Mouse (Mus musculus) regulatory T cell (primary cell): ENCODE results near the gene Nppb.

Experiments used
- in situ Hi-C: fragments of 300-600 bp; cut with MboI, MseI; formaldehyde crosslinking; loops from one replicate; pipeline ENCODE4 v1.15.1; 2025; ENCODE audit warnings: high pct_unique_total_duplicates

Gene Nppb

DNA sequence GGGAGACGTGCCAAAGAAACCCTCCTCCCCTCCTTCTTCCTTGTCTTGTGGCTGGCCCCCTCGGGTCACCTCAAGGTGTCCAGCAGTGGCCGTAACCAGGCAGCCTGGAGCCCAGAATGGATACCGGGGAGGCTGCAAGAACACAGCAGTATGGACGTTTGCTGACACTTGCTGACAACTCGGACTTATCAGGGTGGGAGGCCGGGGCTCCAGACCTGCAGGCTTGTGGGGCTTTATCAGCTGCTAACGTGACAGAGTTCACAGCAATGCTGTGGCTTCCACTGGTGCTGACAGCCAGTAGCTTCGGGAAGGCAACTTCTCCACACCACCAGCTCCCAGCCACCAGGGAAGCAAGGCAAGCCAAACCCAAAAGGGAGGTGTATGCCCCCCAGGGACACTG lies 16.3 kb upstream of the Nppb start:
- in situ Hi-C loops: no loop called here

DNA sequence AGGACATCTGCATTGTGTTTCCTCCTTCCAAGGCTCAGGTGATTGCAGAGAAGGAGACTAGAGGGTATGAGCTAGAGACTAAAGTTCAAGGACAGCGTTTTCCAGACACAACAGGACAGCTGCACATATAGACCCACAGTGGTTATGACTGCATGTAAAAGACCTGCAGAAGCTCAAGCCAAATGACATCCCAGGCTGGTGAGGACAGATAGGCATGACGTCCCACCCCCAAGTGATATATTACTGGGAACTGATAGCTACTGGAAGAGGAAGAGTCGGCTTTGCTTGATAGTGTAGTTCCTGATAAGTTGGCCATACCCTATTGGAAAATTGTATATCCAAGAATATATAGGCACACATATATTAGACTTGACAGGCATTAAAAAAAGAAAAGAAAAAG lies 9.4 kb upstream of the Nppb start:
- in situ Hi-C loops: no loop called here

DNA sequence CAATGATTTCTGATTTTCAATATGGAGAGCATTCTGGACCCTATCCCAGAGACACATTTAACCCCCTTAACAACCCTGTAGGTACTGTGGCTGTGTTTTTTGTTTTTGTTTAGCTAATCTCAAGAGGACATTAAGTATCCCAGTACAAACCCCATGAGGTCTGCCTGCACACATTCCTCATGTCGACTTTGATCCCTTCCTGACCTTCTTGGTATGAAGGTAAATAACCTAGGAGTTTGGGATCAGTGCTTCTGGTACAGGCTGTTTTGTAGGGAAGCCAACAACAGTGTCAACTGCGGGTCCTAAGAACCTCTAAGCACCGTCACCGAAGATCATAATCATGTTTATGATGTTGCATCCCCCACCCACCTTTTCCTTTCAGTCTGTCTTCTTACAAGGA lies 7.9 kb upstream of the Nppb start:
- in situ Hi-C loops: no loop called here

DNA sequence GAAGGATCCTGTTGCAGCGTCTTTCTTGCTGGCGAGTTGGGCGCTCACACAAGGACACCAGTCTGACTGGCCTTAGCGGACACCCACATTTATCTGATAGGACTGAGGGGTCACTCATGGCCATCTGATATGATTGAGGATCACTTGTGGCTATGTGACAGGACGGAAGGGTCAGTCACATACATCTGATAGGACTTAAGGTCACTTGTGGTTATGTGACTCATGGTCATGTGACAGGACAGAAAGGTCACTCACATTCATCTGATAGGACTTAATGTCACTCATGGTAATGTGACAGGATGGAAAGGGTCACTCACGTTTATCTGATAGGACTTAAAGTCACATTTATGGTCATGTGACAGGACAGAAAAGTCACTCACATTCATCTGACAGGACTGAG lies 7.2 kb upstream of the Nppb start:
- in situ Hi-C loops: no loop called here

DNA sequence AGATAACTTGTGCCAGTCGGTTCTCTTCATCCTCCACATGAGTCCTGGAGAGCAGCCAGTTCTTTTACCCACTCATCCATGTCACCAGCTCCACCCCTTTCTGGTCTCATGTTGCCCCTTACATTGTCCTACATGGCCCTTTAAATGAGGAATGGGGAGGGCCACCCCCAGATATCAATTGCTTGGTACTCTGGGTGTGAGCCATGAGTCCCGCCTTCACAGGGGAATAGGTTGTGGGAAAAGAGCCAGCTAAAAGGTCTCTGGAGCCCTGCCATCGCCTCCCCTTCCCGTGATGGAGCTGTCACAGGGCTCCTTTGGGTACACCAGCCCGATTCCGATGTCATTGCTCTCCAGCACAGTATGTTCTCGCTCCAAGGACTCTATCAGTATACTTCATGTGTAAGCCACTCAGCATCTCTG lies 6.1 kb upstream of the Nppb start:
- in situ Hi-C loops: no loop called here

DNA sequence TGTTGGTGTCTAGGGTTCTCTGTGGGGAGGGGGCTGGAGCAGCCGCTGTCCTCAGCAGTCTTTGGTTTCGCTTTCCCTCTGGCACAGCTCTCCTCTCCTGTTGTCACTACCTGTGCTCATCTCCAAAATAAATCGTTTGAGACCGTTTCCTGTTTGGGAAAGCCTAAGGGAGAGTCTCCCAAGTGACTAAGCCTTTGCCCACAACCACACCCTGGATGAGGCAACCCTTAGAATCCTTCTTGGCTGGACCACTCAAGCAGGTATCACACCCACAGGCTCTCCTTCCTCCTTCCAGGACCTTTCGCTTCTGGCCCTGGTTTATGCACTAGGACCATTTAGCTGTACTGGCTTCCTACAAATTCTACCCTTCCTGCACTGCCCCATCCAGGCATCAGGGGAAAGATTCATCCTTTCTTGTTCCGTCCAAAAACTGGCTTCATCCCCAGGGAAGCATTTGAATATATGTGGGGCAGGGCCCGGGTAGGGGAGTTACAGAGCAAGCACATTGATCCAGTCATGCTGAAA lies 8.0 kb downstream of the Nppb start:
- in situ Hi-C loops: no loop called here

DNA sequence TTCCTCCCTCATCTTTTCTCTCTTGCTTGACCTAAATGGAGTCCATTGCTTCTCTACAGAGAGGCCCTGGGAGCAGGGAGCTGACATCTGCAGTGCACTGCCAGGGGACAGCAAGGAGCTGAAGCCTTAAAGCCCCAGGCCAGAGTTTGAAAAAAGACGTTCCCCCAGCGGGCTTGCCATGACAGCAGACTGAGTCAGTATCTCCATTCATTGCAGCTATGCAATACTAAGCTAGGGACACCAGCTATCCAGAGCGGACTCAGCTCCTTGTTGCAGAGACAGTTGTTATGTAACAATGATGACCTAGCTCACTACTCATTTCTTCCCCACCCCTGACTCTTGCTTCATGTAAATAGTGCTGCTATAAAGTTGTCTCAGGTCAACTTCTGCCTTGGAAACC lies 9.7 kb downstream of the Nppb start:
- in situ Hi-C loops: no loop called here

DNA sequence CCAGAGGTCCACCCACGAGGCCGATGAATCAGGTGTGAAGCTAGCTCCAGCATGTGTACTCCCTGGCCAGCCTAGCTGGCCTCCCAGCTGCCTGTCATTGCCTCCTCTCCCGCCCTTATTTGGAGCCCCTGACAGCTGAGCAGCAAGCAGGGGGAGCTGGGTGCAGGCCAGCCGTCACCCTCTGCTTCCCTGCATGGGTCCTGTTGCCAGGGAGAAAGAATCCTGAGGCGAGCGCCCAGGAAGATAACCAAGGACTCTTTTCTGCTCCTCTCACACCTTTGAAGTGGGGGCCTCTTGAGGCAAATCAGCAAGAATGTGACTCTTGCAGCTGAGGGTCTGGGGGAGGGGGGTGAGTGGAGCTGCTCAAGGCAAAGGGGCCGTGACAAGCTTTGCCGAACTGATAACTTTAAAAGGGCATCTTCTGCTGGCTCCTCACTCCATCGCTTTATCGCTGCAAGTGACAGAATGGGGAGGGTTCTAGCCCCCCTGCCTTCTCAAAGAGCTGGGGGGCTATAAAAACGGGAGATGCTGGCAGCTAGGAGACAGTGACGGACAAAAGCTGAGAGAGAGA lies 14.7 kb downstream of the Nppb start, which contains the start of gene Nppa:
Gene Nppa (plus strand): TSS at position 521 of the 571 bp plus-strand sequence.
- in situ Hi-C loops: no loop called here

DNA sequence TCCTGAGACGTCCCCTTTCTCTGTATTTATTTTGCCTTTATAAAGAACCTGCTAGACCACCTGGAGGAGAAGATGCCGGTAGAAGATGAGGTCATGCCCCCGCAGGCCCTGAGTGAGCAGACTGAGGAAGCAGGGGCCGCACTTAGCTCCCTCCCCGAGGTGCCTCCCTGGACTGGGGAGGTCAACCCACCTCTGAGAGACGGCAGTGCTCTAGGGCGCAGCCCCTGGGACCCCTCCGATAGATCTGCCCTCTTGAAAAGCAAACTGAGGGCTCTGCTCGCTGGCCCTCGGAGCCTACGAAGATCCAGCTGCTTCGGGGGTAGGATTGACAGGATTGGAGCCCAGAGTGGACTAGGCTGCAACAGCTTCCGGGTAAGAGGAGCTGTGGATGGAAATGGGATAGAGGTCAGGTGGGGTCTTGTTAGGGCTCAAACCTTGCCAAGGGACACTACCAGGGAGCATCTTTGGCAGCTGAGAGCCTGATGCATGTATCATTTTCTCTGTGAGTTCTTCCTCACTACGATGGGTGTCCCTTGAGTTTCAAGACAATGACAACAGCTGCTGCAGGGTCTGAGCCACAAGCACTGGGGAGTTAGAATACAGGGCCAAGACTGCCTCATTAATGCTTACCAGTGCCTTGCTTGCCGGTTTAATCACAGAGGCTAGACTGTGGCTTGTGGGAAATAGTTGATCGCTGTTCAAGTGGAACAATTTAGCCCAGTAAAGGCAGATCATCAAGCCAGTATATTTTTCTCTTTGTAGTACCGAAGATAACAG lies 15.6 kb downstream of the Nppb start:
- in situ Hi-C loops: no loop called here

DNA sequence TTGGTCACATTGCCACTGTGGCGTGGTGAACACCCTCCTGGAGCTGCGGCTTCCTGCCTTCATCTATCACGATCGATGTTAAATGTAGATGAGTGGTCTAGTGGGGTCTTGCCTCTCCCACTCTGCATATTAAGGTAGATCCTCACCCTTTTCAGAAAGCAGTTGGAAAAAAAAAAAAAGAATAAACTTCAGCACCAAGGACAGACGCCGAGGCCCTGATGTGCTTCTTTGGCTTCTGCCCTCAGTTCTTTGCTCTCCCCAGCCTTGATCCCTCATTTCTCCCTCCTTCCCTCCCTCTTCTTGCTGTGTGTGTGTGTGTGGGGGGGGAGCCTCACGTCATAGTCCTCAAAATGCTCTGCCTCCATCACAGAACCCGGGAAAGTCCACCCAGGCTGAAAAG lies 16.3 kb downstream of the Nppb start:
- in situ Hi-C loops: no loop called here

DNA sequence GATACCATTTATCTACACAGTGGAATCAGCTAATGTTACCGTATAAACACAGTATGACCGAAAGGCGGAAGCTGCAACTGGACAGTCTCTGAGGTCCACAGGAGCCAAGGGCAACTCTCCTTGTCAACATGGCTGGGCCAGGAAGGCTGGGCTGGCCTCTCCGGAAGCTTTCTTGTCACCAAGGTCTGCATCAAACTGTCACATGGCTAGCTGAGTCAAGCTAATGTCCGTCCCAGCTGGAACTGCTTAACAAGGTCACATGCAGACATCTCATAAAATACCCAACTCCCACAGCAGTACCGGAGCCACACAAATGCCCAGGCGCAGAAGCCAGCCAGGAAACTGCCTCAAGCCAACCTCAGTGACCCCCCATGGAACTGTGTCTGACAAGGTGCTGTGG lies 18.8 kb downstream of the Nppb start:
- in situ Hi-C loops: no loop called here

DNA sequence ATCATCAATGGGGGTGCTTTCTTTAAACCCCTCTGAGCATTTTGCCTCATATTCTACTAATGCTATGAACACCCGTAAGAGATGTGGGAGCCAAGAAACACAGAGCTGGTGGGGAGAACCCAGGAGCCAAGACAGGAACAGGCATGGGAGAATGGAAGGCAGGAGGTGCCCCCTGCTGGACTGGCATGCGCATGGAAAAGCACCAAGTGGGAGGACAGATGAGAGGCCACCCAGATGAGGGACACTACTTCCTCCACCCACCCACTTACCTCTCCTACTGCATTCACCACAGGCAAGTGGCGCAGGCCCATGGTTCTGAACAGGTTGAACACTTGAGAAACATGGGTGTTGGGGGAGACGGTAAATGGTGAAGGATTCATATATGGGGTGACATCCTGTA lies 22.8 kb downstream of the Nppb start:
- in situ Hi-C loops: no loop called here

DNA sequence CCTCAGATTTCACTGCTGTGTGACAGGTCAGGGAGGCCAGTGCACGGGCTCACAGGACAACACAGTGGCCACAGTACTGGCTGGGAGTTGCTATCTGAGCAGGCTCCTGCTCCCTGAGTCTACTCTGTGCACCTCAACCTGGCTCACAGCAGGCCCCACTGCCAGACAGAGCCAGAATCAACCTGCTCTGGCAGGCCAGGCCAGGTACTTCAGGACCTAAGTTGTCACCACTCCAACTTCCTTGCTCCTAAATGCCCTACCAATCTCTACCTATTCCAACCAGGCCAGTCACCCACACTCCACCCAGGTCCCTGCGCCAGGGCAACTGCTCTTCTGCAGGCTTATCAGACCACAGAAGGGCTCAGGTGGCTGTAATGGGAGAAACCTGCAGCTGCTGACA lies 24.1 kb downstream of the Nppb start:
- in situ Hi-C loops: loop anchor here (5.0 kb wide), 1 partner anchor 52 kb away; no protein-coding TSS in a partner anchor

DNA sequence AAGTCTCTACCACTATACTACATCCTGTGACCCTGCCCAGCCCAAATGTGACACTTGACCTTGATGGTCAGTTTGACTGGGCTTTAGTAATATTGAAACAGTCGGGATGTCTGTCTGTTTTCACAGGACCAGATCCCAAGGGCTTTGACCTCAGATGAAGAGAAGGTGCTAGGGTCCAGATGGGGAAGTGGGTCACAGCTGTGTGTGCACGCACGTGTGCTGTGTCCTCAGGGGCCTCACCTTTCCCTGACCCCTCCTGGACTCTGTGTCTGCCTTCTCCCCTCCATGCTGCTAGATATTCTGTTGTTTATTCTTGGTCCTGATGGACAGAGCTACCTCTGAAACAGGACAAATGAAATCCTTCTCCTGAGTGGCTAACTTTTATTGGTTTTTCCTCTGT lies 25.7 kb downstream of the Nppb start:
- in situ Hi-C loops: loop anchor here (5.0 kb wide), 1 partner anchor 54 kb away; no protein-coding TSS in a partner anchor

DNA sequence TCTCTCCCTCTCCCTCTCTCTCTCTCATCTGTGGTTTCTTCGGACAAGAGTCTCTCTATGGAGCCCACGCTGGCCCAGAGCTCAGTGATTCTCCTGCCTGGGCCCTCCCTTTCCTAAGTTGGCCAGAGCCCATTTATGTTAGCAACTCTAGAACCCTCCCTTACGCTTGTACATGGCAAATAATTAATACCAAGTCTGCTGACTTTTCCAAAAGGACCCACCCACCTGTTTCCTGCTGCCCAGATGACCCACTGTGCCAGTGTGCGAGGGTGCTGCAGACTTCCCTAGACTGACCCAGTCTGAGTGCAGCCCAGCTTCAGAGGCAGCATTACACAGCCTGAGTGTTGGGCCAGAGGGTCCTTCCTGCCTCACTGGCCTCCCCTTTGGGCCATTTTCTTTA lies 26.6 kb downstream of the Nppb start:
- in situ Hi-C loops: loop anchor here (5.0 kb wide), 1 partner anchor 55 kb away; no protein-coding TSS in a partner anchor

DNA sequence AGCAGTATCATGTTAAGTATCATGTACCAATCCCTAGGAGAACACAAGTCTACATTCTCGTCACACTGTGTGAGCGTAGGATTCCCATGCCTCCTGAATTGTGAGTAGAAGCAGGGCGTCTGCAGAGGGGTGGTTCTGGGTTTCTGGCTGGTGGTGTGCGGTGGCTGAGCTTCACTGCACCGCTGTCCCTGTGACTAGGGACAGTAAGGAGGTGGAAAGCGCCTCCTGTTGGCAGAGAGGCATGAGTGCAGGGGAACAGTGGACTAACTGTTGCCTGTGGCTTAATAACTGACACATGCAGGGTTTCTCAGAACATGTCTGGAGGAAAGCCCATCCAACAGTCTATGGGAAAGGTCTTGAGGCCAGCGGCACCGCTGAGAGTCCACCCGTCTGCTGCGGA lies 29.8 kb downstream of the Nppb start:
- in situ Hi-C loops: no loop called here

DNA sequence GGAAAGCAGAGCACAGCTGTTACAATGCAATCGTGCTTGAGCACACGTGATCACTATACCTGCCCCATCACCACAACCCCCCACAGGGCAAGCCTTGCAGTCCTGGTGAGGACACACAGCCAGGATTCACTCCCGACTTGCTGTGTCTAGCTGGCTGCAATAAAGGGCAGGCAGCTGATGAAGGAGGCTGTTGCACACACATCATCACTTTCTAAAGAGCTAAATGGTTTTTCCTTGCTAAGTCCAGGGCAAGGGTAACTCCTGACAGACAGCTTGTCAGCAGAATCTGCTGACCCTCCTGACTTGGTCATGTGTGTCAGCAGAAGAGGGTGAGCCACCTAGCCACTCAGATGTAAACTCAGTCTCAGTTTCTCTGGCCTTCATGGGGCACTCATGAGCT lies 31.4 kb downstream of the Nppb start:
- in situ Hi-C loops: no loop called here

DNA sequence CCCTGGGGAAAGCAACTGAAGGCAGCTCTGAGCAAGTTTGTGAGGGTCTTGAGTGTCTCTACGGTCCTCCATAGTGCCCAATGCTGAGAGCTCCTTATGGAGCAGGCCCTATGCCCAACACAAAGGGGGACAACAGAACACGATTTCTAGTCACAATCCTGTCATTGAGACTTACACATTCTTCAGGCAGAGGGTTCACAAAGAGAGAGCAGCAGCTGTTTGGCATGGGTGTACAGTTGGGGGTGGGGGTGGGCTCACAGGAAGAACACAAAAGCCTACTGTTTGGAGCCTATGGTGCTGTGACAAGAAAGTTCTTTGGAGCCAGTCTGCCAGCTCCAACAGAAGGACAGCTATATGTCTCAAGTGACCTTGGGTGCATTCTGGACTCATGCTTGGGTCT lies 32.8 kb downstream of the Nppb start:
- in situ Hi-C loops: no loop called here

DNA sequence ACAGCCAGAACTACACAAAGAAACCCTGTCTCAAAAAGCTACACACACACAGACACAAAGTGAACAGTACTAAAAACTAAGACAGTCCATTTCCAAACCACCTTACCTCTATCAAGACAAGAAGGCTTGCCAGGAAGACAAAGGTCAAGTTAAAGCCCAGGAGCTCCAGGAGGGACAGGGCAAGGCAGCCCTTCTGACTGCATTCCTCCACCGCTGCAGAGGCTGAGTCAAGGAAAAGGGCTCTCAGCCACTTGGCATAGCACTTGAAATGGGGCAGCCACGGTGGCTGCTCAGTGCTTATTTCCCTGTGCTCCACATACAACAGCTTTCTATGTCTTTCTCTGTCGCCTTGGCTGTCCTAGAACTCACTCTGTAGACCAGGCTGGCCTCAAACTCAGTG lies 38.4 kb downstream of the Nppb start:
- in situ Hi-C loops: no loop called here

DNA sequence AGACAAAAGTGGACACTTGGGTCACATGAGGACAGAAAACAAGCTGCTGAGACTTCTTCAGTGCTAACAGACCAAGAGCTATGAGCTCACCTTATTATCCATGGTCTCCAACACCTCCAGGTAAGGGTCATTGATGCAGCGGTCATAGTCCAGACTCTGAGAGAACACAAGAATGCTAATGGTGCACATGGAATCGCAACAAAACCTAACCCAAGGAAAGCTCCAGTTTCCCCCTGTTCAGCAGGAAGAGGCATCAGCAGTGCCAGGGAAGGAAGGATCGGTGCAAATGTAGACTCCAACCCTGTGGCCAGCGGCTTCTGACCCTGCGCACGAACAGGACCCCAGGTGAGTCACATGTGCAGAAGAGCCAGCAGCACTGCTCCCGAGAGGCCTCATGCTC lies 43.7 kb downstream of the Nppb start:
- in situ Hi-C loops: no loop called here

DNA sequence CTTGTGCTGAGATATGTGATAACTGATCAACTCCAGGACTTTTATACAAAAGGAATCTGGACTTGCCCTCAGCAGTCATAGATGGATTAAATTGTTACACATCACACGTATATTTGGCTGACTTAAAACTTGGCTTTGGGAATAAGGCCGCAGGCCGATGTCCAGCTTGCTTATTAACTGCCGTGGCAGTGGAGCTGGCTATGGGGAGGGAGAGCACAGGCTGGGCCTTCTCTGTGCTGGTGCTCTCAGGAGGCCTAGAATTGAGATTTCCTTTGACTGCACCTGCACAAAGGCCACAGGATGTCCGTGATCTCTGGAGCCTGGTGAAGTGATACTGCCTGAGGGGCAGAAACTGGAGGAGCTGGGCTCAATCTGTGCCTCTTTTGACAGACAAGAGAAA lies 44.9 kb downstream of the Nppb start:
- in situ Hi-C loops: loop anchor here (5.0 to 10.0 kb wide), 2 partner anchors 88 to 414 kb away; partner anchors contain the start of genes 2510039O18Rik, Mtor and Ubiad1

DNA sequence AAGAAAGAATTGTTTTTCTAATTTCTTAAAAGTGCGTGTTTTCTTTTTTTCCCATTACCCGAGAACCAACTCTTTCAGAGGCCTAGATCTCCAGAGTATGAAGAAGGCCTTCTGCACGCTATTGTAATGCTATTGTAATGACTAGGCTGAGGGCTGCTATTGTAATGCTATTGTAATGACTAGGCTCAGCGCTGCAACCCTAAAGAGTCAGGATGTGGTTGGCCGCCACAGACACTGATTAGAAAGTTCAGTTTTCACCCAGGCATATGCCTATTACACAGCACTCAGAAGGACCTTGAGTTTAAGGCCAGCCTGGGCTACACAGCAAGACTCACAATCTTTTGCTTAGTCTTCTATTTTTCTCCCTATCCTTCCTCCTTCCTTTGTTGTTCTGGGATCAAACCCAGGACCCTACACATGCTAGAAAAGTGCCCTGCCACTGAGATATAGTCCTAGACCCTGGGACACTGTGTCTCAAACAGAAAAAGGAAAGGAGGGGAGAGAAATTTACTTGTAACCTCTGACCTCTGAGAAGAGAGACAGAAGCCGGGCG lies 48.3 kb downstream of the Nppb start:
- in situ Hi-C loops: loop anchor here (5.0 to 10.0 kb wide), 2 partner anchors 92 to 411 kb away; partner anchors contain the start of genes 2510039O18Rik, Mtor and Ubiad1

DNA sequence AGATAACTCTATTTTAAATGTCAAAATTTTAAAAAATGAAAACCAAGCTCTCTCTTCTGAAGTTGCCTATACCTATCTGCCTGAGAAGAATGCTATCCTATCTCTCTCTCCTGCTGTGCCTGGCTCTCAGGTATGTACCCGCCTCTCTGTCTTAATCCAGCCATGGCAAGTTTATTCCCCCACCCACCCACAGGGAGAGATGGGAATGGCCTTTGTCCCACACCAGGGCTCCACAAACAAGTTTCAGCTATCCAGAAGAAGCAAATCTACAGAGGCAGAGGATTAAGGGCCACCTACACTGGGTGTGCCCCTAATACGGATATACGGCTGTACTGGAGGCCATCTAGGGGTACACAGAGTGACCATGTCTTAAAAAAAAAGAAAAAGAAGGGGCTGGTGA lies 49.9 kb downstream of the Nppb start:
- in situ Hi-C loops: loop anchor here (10.0 kb wide), 1 partner anchor 409 kb away; the partner anchor contains the start of genes Mtor and Ubiad1
